Mouse (Mus musculus) midbrain, embryonic 13.5 days (tissue): ENCODE results near the gene Cbfb. TPM values are rescaled to one million over a fixed set of nuclear protein-coding genes. Genes with fewer than 3 reads are reported as not detected.
"Not testable (repeated sequence)": the region's sequence is repeated elsewhere in the genome, so short reads cannot be mapped to it uniquely, and the experiment has no call there.

Source experiments
- ATAC-seq: fragments of 200-750 bp; cut with Nextera tagmentation; 2 replicates; pipeline ENCODE4 v1.8.0; 2017; ENCODE audit warnings: mild to moderate bottlenecking, moderate TSS enrichment, moderate library complexity
- H3K27ac ChIP-seq: fragments of 300-500 bp; sonication (generic); 2 replicates; pipeline ENCODE4 v1.5.1; 2015; ENCODE audit warnings: inconsistent platforms, mild to moderate bottlenecking, moderate library complexity
- H3K27me3 ChIP-seq: fragments of 300-500 bp; sonication (generic); 2 replicates; pipeline ENCODE4 v1.6.1; 2015; ENCODE audit warnings: mild to moderate bottlenecking, inconsistent platforms
- H3K36me3 ChIP-seq: fragments of 300-500 bp; sonication (generic); 2 replicates; pipeline ENCODE4 v1.6.1; 2015; ENCODE audit warnings: mild to moderate bottlenecking, inconsistent platforms
- H3K4me1 ChIP-seq: fragments of 300-500 bp; sonication (generic); replicated peaks from 2 replicates; pipeline ENCODE4 v1.6.1; 2015; ENCODE audit warnings: inconsistent platforms
- H3K4me2 ChIP-seq: fragments of 300-500 bp; sonication (generic); replicated peaks from 2 replicates; pipeline ENCODE4 v1.6.1; 2015; ENCODE audit warnings: moderate library complexity, mild to moderate bottlenecking, inconsistent platforms
- H3K4me3 ChIP-seq: fragments of 300-500 bp; sonication (generic); replicated peaks from 2 replicates; pipeline ENCODE4 v1.5.1; 2015; ENCODE audit warnings: mild to moderate bottlenecking, inconsistent platforms
- H3K9ac ChIP-seq: fragments of 300-500 bp; sonication (generic); replicated peaks from 2 replicates; pipeline ENCODE4 v1.6.1; 2015; ENCODE audit warnings: mild to moderate bottlenecking, inconsistent platforms
- H3K9me3 ChIP-seq: fragments of 300-500 bp; sonication (generic); 2 replicates; pipeline ENCODE4 v1.6.1; 2016; ENCODE audit warnings: mild to moderate bottlenecking, inconsistent platforms
- WGBS: fragments of 180-500 bp; shearing (Covaris S2); methylation state at CpG from one replicate; pipeline ENCODE4 v1.1.7; 2015; 5-methylcytosine and 5-hydroxymethylcytosine counted together
- polyA plus RNA-seq: library from polyadenylated mRNA; unstranded; fragments of >200 nt; fragmentation: Nextera tagmentation; extraction: Ambion mirVana; gene quantifications from 2 replicates; pipeline ENCODE4 v1.2.1, GENCODE M21; 2015

The Cbfb gene
- polyA plus RNA-seq, 1 experiment from 2014 or later, result 23.2 TPM

GRCm38 (mm10) chr8:105231503-105232320, 61.2 kb downstream of the Cbfb start:
- WGBS, result 88% methylated on average over 12 of the region's 12 CpGs
- Histone ChIP-seq H3K9me3 (no peaks in the 10 kb centered on the region), H3K4me2 (no peak overlapping the region), H3K27ac (no peak overlapping the region), H3K4me3 (no peak overlapping the region), H3K36me3 (peaks cover 24% of the 10 kb centered on the region), H3K4me1 (peaks cover 7% of the 10 kb centered on the region), H3K27me3 (no peaks in the 10 kb centered on the region), H3K9ac (no peak overlapping the region)
- ATAC-seq, result no peak

GRCm38 (mm10) chr8:105232321-105232693, 61.8 kb downstream of the Cbfb start:
- not testable (repeated sequence) for H3K4me1 ChIP-seq, ATAC-seq, H3K4me2 ChIP-seq, H3K27ac ChIP-seq, H3K9me3 ChIP-seq, H3K9ac ChIP-seq, H3K4me3 ChIP-seq, H3K27me3 ChIP-seq
- peaks cover 26% of the 10 kb centered on the region for H3K36me3 ChIP-seq
- WGBS, result 91% methylated on average over 4 of the region's 4 CpGs

GRCm38 (mm10) chr8:105233126-105233935, 62.9 kb downstream of the Cbfb start:
- 79% methylated on average over 1 of the region's 1 CpGs for WGBS
- H3K4me2 ChIP-seq, result no peak overlapping the region

GRCm38 (mm10) chr8:105235206-105235605, 64.7 kb downstream of the Cbfb start:
- Histone ChIP-seq H3K27me3 (no peaks in the 10 kb centered on the region), H3K36me3 (peaks cover 45% of the 10 kb centered on the region), H3K4me2 (no peak overlapping the region), H3K27ac (no peak overlapping the region), H3K4me3 (no peak overlapping the region), H3K9me3 (no peaks in the 10 kb centered on the region), H3K9ac (no peak overlapping the region), H3K4me1 (no peaks in the 10 kb centered on the region)
- 94% methylated on average over 1 of the region's 1 CpGs for WGBS
- no peak for ATAC-seq

More at GRCm38 (mm10) chr8:105233126-105233935, 62.9 kb downstream of the Cbfb start:
- Histone ChIP-seq H3K9me3 (no peaks in the 10 kb centered on the region), H3K4me3 (no peak overlapping the region), H3K4me1 (no peaks in the 10 kb centered on the region), H3K27me3 (no peaks in the 10 kb centered on the region), H3K9ac (no peak overlapping the region), H3K36me3 (peaks cover 26% of the 10 kb centered on the region), H3K27ac (no peak overlapping the region)
- no peak for ATAC-seq

- no peak overlapping the region for H3K27ac ChIP-seq
- 92% methylated on average over 14 of the region's 14 CpGs for WGBS
- ATAC-seq, result no peak
- no peaks in the 10 kb centered on the region for H3K9me3 ChIP-seq
- no peaks in the 10 kb centered on the region for H3K4me1 ChIP-seq
- H3K9ac ChIP-seq, result no peak overlapping the region
- no peaks in the 10 kb centered on the region for H3K27me3 ChIP-seq
- peaks cover 60% of the 10 kb centered on the region for H3K36me3 ChIP-seq
- H3K4me2 ChIP-seq, result no peak overlapping the region
- no peak overlapping the region for H3K4me3 ChIP-seq
Observed at GRCm38 (mm10) chr8:105237442-105238142, 67.1 kb downstream of the Cbfb start.

- Histone ChIP-seq H3K27me3 (no peaks in the 10 kb centered on the region), H3K4me2 (no peak overlapping the region), H3K9ac (no peak overlapping the region), H3K27ac (no peak overlapping the region), H3K4me3 (no peak overlapping the region), H3K4me1 (no peaks in the 10 kb centered on the region), H3K9me3 (no peaks in the 10 kb centered on the region), H3K36me3 (peaks cover 53% of the 10 kb centered on the region)
- no peak for ATAC-seq
- 97% methylated on average over 7 of the region's 7 CpGs for WGBS
Observed at GRCm38 (mm10) chr8:105241016-105241415, 70.5 kb downstream of the Cbfb start.

- H3K4me2 ChIP-seq, result no peak overlapping the region
- no peak overlapping the region for H3K27ac ChIP-seq
- WGBS, result 91% methylated on average over 6 of the region's 6 CpGs
- peaks cover 52% of the 10 kb centered on the region for H3K36me3 ChIP-seq
- peaks cover 20% of the 10 kb centered on the region for H3K4me1 ChIP-seq
- H3K9me3 ChIP-seq, result no peaks in the 10 kb centered on the region
- H3K27me3 ChIP-seq, result peaks cover 26% of the 10 kb centered on the region
- H3K4me3 ChIP-seq, result no peak overlapping the region
- ATAC-seq, result no peak
- no peak overlapping the region for H3K9ac ChIP-seq
Observed at GRCm38 (mm10) chr8:105251954-105252353, 81.5 kb downstream of the Cbfb start.

GRCm38 (mm10) chr8:105252680-105253537, 82.4 kb downstream of the Cbfb start:
- Histone ChIP-seq H3K4me1 (peaks cover 20% of the 10 kb centered on the region), H3K9me3 (no peaks in the 10 kb centered on the region), H3K27ac (no peak overlapping the region), H3K9ac (no peak overlapping the region), H3K4me3 (no peak overlapping the region), H3K27me3 (peaks cover 34% of the 10 kb centered on the region), H3K4me2 (no peak overlapping the region), H3K36me3 (peaks cover 45% of the 10 kb centered on the region)
- ATAC-seq, result no peak
- 91% methylated on average over 10 of the region's 10 CpGs for WGBS

- no peak overlapping the region for H3K27ac ChIP-seq
- 27% methylated on average over 20 of the region's 20 CpGs for WGBS
- H3K4me1 ChIP-seq, result peaks cover 23% of the 10 kb centered on the region
- no peak overlapping the region; the same call in none of the 2 replicates for H3K9ac ChIP-seq
- H3K36me3 ChIP-seq, result peaks cover 36% of the 10 kb centered on the region
- ATAC-seq, result peak; percentile 60
- H3K27me3 ChIP-seq, result peaks cover 42% of the 10 kb centered on the region
- H3K9me3 ChIP-seq, result no peaks in the 10 kb centered on the region
- H3K4me2 ChIP-seq, result peak overlapping the region; percentile 95
- peak overlapping the region; percentile 56 for H3K4me3 ChIP-seq
Observed at GRCm38 (mm10) chr8:105253766-105254151, 83.3 kb downstream of the Cbfb start.

GRCm38 (mm10) chr8:105254152-105254965, 83.9 kb downstream of the Cbfb start:
- H3K4me1 ChIP-seq, result peaks cover 29% of the 10 kb centered on the region
- H3K36me3 ChIP-seq, result peaks cover 30% of the 10 kb centered on the region
- no peaks in the 10 kb centered on the region for H3K9me3 ChIP-seq
- no peak overlapping the region for H3K27ac ChIP-seq
- peak overlapping the region; percentile 56 for H3K4me3 ChIP-seq
- peak overlapping the region; percentile 74 for H3K9ac ChIP-seq
- under 1% methylated on average over 74 of the region's 74 CpGs for WGBS
- ATAC-seq, result peak; percentile 78
- peak overlapping the region; percentile 95 for H3K4me2 ChIP-seq
- H3K27me3 ChIP-seq, result peaks cover 48% of the 10 kb centered on the region
